Mouse (Mus musculus): ENCODE measurements around the gene Nrf1. TPM values are rescaled to one million over a fixed set of nuclear protein-coding genes. Genes with fewer than 3 reads are reported as not detected.

Nrf1 gene
- total RNA-seq, 2 experiments from 2014 or later: 25.9 to 26.0 TPM

GRCm38 (mm10) chr6:30041498-30041897 lies 6.3 kb upstream of the Nrf1 start:
- no peak overlapping the region for H3K27ac ChIP-seq
- TF ChIP-seq CTCF (conservative IDR thresholded peaks at IDR 0.05): no peak
- DNase-seq (ENCODE audit: low spot score in 2 of 2): no peak
- no peak overlapping the region for H3K4me3 ChIP-seq

GRCm38 (mm10) chr6:30042483-30042882 lies 5.3 kb upstream of the Nrf1 start:
- TF ChIP-seq CTCF (conservative IDR thresholded peaks at IDR 0.05): no peak
- Histone ChIP-seq H3K4me3 (no peak overlapping the region), H3K27ac (no peak overlapping the region)
- no peak for DNase-seq (ENCODE audit: low spot score in 2 of 2)

GRCm38 (mm10) chr6:30048163-30048500 lies 344 bp downstream of the Nrf1 start:
- no peak for DNase-seq (ENCODE audit: low spot score in 2 of 2)
- H3K27ac ChIP-seq: peak overlapping the region; percentile 100
- peak overlapping the region; percentile 95 for H3K4me3 ChIP-seq
- no peak for TF ChIP-seq CTCF (conservative IDR thresholded peaks at IDR 0.05)

DNA sequence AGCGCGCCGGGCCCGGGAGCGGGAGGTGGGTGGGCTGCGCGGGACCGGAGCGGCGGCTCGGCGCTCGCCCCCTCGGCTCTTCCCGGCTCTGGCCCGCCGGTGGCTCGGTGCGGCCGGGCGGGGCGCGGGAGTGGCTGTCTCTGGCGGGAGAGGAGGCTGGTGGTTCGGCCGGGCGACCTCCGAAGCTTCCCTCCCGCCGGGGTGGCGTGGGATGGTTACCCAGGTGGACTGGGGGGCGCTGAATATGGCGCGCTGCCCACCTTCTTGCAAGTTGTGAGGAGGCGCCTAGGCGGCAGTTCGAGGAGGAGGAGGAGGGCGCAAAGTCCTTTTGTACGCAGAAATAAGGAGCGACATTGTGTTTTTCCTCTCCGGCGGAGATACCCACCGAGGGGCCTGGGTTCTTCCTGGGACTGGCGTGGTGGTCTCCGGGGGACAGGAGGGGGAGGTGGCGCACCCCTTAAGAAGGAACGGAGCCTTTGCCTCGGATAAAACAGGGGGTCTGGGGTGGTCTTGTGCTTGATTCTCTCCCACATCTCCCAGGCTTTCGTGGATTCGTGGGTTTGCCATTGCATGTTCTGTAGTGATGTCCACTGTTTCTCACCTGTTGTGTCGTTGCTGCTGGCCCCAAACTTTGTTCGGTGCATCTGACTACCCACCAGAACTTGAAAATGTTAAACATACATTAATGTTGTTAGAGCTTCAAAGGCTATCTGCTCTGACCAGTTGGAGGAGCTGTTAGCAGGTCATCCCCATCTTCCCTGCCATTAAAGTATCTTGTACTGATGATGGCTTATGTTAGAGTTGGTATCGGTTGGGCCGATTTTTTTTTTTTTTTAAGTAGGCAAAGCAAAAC lies 939 bp downstream of the Nrf1 start:
- Histone ChIP-seq H3K27ac (peak overlapping the region; percentile 100), H3K4me3 (peak overlapping the region; percentile 95)
- DNase-seq (ENCODE audit: low spot score in 2 of 2): peak; percentile 36 to 41
- peak; percentile 39 for TF ChIP-seq CTCF (conservative IDR thresholded peaks at IDR 0.05)

GRCm38 (mm10) chr6:30053116-30053515 lies 5.3 kb downstream of the Nrf1 start:
- Histone ChIP-seq H3K27ac (peak overlapping the region; percentile 80), H3K4me3 (no peak overlapping the region)
- no peak for DNase-seq (ENCODE audit: low spot score in 2 of 2)
- TF ChIP-seq CTCF (conservative IDR thresholded peaks at IDR 0.05): no peak

DNA sequence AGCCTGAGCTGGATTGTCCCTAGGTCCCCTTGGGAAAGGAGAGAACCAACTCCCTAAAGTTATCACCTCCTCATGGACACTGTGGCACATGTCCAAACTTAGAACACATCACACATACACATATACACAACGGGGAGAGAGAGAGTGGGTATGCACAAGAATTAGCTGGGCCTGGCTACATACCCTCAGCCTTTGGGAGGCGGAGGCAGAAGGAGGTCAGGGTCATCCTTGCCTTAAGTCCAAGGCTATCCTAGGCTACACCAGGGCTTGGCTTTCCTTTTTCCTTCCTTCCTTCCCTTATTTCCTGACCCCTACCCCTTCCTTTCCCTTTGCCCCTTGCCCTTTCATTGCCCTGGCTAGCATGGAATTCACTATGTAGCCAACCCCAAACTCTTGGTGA lies 14.8 kb downstream of the Nrf1 start:
- no peak for TF ChIP-seq CTCF (conservative IDR thresholded peaks at IDR 0.05)
- Histone ChIP-seq H3K27ac (no peak overlapping the region), H3K4me3 (no peak overlapping the region)
- no peak for DNase-seq (ENCODE audit: low spot score in 2 of 2)

DNA sequence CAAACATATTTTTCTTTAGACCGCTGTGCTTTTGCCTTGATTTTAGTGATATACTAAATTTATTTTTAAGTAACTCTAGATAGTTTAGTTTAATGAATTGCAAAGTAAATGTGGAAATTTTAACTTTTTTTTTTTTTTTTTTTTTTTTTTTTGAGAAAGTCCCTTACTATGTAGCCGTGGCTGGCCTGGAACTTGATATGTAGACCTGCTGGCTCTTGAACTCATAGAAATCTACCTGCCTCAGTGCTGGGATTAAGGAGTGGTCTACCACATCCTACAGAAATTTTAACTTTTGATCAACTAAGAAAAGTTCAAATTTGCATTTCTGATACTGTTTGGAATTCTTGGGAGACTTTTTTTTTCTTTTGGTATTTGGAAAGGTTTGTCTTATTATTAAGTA lies 17.6 kb downstream of the Nrf1 start:
- no peak for DNase-seq (ENCODE audit: low spot score in 2 of 2)

GRCm38 (mm10) chr6:30066746-30067145 lies 19.0 kb downstream of the Nrf1 start:
- no peak for DNase-seq (ENCODE audit: low spot score in 2 of 2)
- TF ChIP-seq CTCF (conservative IDR thresholded peaks at IDR 0.05): no peak
- no peak overlapping the region for H3K4me3 ChIP-seq
- no peak overlapping the region for H3K27ac ChIP-seq

More for the DNA sequence above, 17.6 kb downstream of the Nrf1 start:
- H3K4me3 ChIP-seq: no peak overlapping the region
- no peak for TF ChIP-seq CTCF (conservative IDR thresholded peaks at IDR 0.05)
- H3K27ac ChIP-seq: no peak overlapping the region

DNA sequence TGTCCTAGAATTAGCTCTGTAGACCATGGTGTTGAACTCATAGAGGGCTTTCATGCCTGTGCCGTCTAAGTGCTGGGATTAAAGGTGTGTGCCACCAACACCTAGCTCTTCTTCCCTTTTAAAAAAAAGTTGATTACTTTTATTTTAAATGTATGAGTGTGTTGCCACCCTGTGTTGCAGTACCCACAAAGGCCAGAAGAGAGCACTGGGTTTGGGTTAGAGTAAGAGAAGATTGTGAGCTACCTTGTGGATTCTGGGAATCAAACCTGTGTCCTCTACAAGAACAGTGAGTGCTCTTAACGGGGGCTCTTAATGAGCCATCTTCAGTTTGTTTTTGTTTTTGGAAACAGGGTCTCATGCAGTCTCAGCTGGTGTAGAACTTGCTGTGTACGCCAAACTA lies 24.7 kb downstream of the Nrf1 start:
- Histone ChIP-seq H3K4me3 (no peak overlapping the region), H3K27ac (no peak overlapping the region)
- peak; percentile 55 for TF ChIP-seq CTCF (conservative IDR thresholded peaks at IDR 0.05)
- no peak for DNase-seq (ENCODE audit: low spot score in 2 of 2)

DNA sequence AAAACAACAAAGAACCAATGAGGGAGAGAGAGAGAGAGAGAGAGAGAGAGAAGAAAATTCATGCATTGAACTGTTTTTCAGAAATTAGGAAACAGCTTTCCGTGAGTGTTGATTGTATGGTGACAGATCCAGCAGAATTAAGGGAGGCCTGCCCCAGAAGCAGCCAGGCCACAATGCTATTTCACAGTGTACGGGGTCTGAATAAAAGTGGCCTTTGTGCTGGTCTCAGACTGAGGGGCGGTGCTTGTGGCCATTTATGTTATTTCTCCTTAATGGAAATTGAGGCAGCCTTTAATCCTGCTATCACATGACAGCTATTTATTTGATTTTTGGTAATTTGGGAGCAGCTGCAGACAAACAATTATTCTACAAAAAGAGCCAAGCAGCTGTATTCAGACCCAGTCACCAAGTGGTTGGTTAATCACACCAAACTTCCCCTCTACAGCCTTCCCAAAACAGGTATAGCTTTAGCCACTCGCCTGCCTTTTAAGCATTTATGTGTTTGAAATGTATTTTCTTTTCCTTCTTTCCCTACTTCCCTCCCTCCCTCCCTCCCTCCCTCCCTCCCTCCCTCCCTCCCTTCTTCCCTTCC lies 31.2 kb downstream of the Nrf1 start:
- peak overlapping the region; percentile 37; the same call in 1 of the 2 replicates for H3K27ac ChIP-seq
- no peak for TF ChIP-seq CTCF (conservative IDR thresholded peaks at IDR 0.05)
- no peak for DNase-seq (ENCODE audit: low spot score in 2 of 2)
- H3K4me3 ChIP-seq: no peak overlapping the region

DNA sequence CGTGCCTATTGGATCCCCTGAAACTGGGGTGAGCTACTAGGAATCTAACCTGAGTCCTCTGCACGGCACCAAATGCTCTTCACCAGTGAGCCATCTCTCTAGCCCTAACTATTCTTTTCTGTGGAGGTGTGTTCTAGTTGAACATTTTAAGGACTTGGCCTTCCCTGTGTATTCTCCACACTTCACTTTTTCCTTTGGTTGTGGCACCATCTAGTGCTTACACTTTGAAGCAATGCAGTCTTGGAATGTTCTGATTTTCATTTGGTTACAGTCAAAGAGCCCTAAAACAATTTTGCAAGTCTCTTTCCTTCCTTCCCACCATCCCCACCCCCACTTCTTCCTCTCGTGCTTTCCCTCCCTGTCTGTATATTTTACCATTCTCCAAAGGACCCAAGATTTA lies 33.6 kb downstream of the Nrf1 start:
- H3K4me3 ChIP-seq: no peak overlapping the region
- TF ChIP-seq CTCF (conservative IDR thresholded peaks at IDR 0.05): peak; percentile 79
- DNase-seq (ENCODE audit: low spot score in 2 of 2): peak; percentile 40 to 60
- no peak overlapping the region for H3K27ac ChIP-seq

DNA sequence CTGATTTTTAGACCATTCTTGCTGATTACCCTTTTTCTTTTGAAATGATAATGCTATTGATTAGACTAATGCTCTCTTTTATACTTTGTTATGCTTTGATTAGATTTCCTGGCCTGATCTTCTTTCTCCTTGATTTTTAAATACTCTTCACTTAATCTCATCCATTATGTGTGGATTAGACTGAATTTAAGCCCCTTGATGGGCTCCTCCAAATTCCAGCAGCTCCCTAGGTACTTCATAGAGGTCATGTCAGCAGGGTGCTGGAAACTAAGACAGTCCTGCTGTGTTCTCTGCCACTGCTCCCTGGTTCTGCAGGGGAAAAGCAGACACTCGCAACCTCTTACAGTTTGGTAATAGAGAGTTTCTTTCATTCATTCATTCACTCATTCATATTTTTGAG lies 35.5 kb downstream of the Nrf1 start:
- TF ChIP-seq CTCF (conservative IDR thresholded peaks at IDR 0.05): no peak
- no peak for DNase-seq (ENCODE audit: low spot score in 2 of 2)
- no peak overlapping the region for H3K27ac ChIP-seq
- H3K4me3 ChIP-seq: no peak overlapping the region

- Histone ChIP-seq H3K27ac (peak overlapping the region; percentile 2; the same call in 1 of the 2 replicates), H3K4me3 (no peak overlapping the region)
- TF ChIP-seq CTCF (conservative IDR thresholded peaks at IDR 0.05): no peak
- DNase-seq (ENCODE audit: low spot score in 2 of 2): no peak
These were observed 37.6 kb downstream of the Nrf1 start for GRCm38 (mm10) chr6:30085351-30085750.

- Histone ChIP-seq H3K27ac (no peak overlapping the region), H3K4me3 (no peak overlapping the region)
- no peak for DNase-seq (ENCODE audit: low spot score in 2 of 2)
- peak; percentile 60 for TF ChIP-seq CTCF (conservative IDR thresholded peaks at IDR 0.05)
These were observed 43.4 kb downstream of the Nrf1 start for GRCm38 (mm10) chr6:30091221-30091620.

All from layer of hippocampus, adult 2 months (tissue).